Mouse (Mus musculus) G1E (cell line): ENCODE measurements at regions not wholly inside any gene's neighbourhood (a gene's known extent, or its start where the extent isn't known, plus 50 kb on each side); places are given as distances from the start of the nearest gene placed in this dataset.
A peak's percentile ranks its signal among the peaks of the same experiment; 100 is the strongest.

Experiments
- CTCF ChIP-seq: IDR thresholded peaks from 2 replicates; pipeline ENCODE4 v1.5.1; 2012; ENCODE audit warnings: low read depth, low read length, inconsistent platforms, mixed read lengths
- GATA1 ChIP-seq: IDR thresholded peaks from 2 replicates; pipeline ENCODE4 v1.6.1; 2012; ENCODE audit warnings: borderline replicate concordance, low read length, inconsistent platforms, mixed read lengths
- GATA2 ChIP-seq: IDR thresholded peaks from 2 replicates; pipeline ENCODE4 v1.6.1; 2012; ENCODE audit warnings: low read depth, low read length, inconsistent platforms, borderline replicate concordance
- POLR2AphosphoS5 ChIP-seq: IDR thresholded peaks from 2 replicates; pipeline ENCODE4 v1.6.1; 2012; ENCODE audit warnings: low read depth, low read length, inconsistent platforms; ENCODE audit not compliant: insufficient replicate concordance
- TAL1 ChIP-seq: conservative IDR thresholded peaks from 2 replicates; pipeline ENCODE4 v1.6.1; 2012; ENCODE audit warnings: low read depth, low read length, inconsistent platforms, mixed read lengths

DNA sequence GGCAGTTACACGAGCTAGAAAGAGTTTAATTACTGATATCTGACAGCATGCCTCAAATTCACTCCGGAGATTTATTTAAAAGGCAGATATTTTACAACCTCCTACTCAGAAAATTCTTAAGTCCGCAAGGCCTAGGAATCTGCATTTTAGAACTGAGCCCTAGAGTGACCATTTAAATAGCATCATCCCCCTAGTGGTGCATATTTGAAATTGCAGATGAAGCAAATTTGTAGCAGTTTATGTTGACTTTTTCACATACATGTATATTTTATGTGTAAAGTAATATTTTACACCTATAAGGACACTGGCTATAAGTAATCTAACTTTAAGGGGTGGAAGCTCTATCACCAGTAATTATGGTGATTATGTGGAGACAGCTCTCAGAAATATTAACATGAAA lies 78.2 kb upstream of the Kif2a start:
- TF ChIP-seq CTCF (0 out of 2 replicates have a peak, but pooled peaks have one; percentile 14), POLR2AphosphoS5 (no peak), GATA1 (no peak), GATA2 (no peak), TAL1 (no peak)
